8 mouse cellular contexts compared by ENCODE assay signal in genomic region chr3:98382246-98382939, GRCm38 (mm10). TPM values are rescaled to one million over a fixed set of nuclear protein-coding genes. Genes with fewer than 3 reads are reported as not detected.
DNase-seq lines count a peak whose midpoint lies in the region; ATAC-seq and TF ChIP-seq lines count a peak whose summit lies in the region.

Zfp697 (plus strand) TSS chr3:98382461.

- no peaks in the 10 kb centered on the region for H3K27me3 ChIP-seq in cerebellum, adult 2 months (ENCODE audit: control insufficient read depth, insufficient read depth, low read length)
- H3K27me3 ChIP-seq in liver, postnatal 0 days (ENCODE audit: insufficient read depth, low read length): peaks cover 10% of the 10 kb centered on the region; the same call in 1 of the 2 replicates
- no peaks in the 10 kb centered on the region for H3K27me3 ChIP-seq in neural tube, embryonic 15.5 days (replicated peaks)

- peak; percentile 90 for TF ChIP-seq POLR2A in cerebellum, adult 2 months (IDR thresholded peaks at IDR 0.05; ENCODE audit: borderline replicate concordance, insufficient read depth, low read length)

- ATAC-seq in frontal cortex, adult (ENCODE audit: low TSS enrichment): peak; percentile 96
- ATAC-seq in liver, postnatal 0 days: peak; percentile 90
- peak; percentile 95 for ATAC-seq in neural tube, embryonic 15.5 days (ENCODE audit: low FRiP score)

- peak within 1 kb of the TSS; percentile 76 for H3K4me2 ChIP-seq in liver, postnatal 0 days (ENCODE audit: low read depth, low read length)
- peak within 1 kb of the TSS; percentile 84 for H3K4me2 ChIP-seq in neural tube, embryonic 15.5 days

- TF ChIP-seq EP300 in liver, postnatal 0 days (IDR thresholded peaks at IDR 0.05; ENCODE audit: low read depth): no peak

- intact Hi-C loops in heart, postnatal 36 days (cut with DNase I): loop anchor here (2.0 kb wide), 1 partner anchor 34 kb away; no protein-coding TSS in a partner anchor

- DNase-seq in Muller cell, postnatal 12 days (ENCODE audit: inconsistent ontology term): peak; percentile 86
- peak; percentile 92 for DNase-seq in cerebellum, adult 2 months
- peak; percentile 77 to 80 for DNase-seq in heart, postnatal 36 days
- DNase-seq in layer of hippocampus, adult 18-20 months (ENCODE audit: low spot score in 2 of 2): peak; percentile 76 to 84
- peak; percentile 68 for DNase-seq in liver, postnatal 0 days
- DNase-seq in urinary bladder, postnatal 36 days (ENCODE audit: low spot score in 2 of 2): peak; percentile 53 to 76

- peak within 1 kb of the TSS; percentile 84 for H3K4me3 ChIP-seq in cerebellum, adult 2 months (replicated peaks; ENCODE audit: insufficient read depth, low read depth, low read length)
- peak within 1 kb of the TSS; percentile 56 for H3K4me3 ChIP-seq in liver, postnatal 0 days (ENCODE audit: low read depth, low read length)
- peak within 1 kb of the TSS; percentile 94 for H3K4me3 ChIP-seq in neural tube, embryonic 15.5 days (replicated peaks)

- H3K4me1 ChIP-seq in cerebellum, adult 2 months (ENCODE audit: control insufficient read depth, insufficient read depth, low read length): peaks cover 5% of the 10 kb centered on the region
- peaks cover 9% of the 10 kb centered on the region for H3K4me1 ChIP-seq in liver, postnatal 0 days (ENCODE audit: insufficient read depth)
- H3K4me1 ChIP-seq in neural tube, embryonic 15.5 days: peaks cover 36% of the 10 kb centered on the region

- WGBS in cerebellum, adult 2 months: under 1% methylated on average over 42 of the region's 42 CpGs
- WGBS in liver, postnatal 0 days (ENCODE audit: insufficient replicate concordance): under 1% methylated on average over 41 of the region's 42 CpGs
- WGBS in neural tube, embryonic 15.5 days: under 1% methylated on average over 42 of the region's 42 CpGs

- H3K9ac ChIP-seq in liver, postnatal 0 days (replicated peaks): peak within 1 kb of the TSS; percentile 63
- peak within 1 kb of the TSS; percentile 94 for H3K9ac ChIP-seq in neural tube, embryonic 15.5 days (replicated peaks)

- H3K36me3 ChIP-seq in liver, postnatal 0 days (replicated peaks; ENCODE audit: insufficient read depth, low read length): no peaks in the 10 kb centered on the region
- H3K36me3 ChIP-seq in neural tube, embryonic 15.5 days: no peaks in the 10 kb centered on the region

- TF ChIP-seq CTCF in cerebellum, adult 2 months (IDR thresholded peaks at IDR 0.05; ENCODE audit: borderline replicate concordance, insufficient read depth, low read depth, low read length): no peak
- TF ChIP-seq CTCF in liver, postnatal 0 days (IDR thresholded peaks at IDR 0.05; ENCODE audit: low read depth): 0 out of 2 replicates have a peak, but pooled peaks have one; percentile 5

- no peaks in the 10 kb centered on the region for H3K9me3 ChIP-seq in liver, postnatal 0 days (ENCODE audit: low read length)
- H3K9me3 ChIP-seq in neural tube, embryonic 15.5 days (replicated peaks): no peaks in the 10 kb centered on the region

- H3K27ac ChIP-seq in cerebellum, adult 2 months (ENCODE audit: insufficient read depth, low read length): peak within 1 kb of the TSS; percentile 58
- H3K27ac ChIP-seq in liver, postnatal 0 days (ENCODE audit: low read depth): no peak within 1 kb of the TSS
- peak within 1 kb of the TSS; percentile 92 for H3K27ac ChIP-seq in neural tube, embryonic 15.5 days (replicated peaks)

RNA-seq across cellular contexts. Expression of gene Zfp697, which starts in this region (rescaled TPM):
- polyA plus RNA-seq in cerebellum, adult 2 months (2012; rRNA removed): 7.7 and 8.1 TPM in 2 replicates
- total RNA-seq in heart, postnatal 36 days (2021): 1 to 10 TPM; 5.9 to 6.9 TPM
- total RNA-seq in layer of hippocampus, adult 18-20 months (2021): 10 to 100 TPM; 25.8 to 27.0 TPM
- 2.8 and 2.9 TPM in 2 replicates for polyA plus RNA-seq in liver, postnatal 0 days (2015; fragmentation: Nextera tagmentation; extraction: Ambion mirVana)
- 15.8 and 17.0 TPM in 2 replicates for polyA plus RNA-seq in neural tube, embryonic 15.5 days (2015; fragmentation: Nextera tagmentation; extraction: Ambion mirVana)
